Mouse (Mus musculus) bone marrow macrophage, adult 2 months (primary cell): ENCODE measurements around the gene C2. TPM values are rescaled to one million over a fixed set of nuclear protein-coding genes. Genes with fewer than 3 reads are reported as not detected.

ENCODE experiments used
- H3K27ac ChIP-seq: 2 replicates; pipeline ENCODE4 v1.5.1; 2012; ENCODE audit warnings: low read depth, low read length; ENCODE audit not compliant: insufficient read depth
- H3K4me1 ChIP-seq: 2 replicates; pipeline ENCODE4 v1.6.1; 2012; ENCODE audit warnings: low read length; ENCODE audit not compliant: control insufficient read depth, insufficient read depth
- H3K4me3 ChIP-seq: 2 replicates; pipeline ENCODE4 v1.5.1; 2012; ENCODE audit warnings: mild to moderate bottlenecking, low read length, moderate library complexity; ENCODE audit not compliant: insufficient read depth
- CTCF ChIP-seq: IDR thresholded peaks from 2 replicates; pipeline ENCODE4 v1.5.1; 2012; ENCODE audit warnings: low read depth, mild to moderate bottlenecking, low read length, moderate library complexity
- POLR2A ChIP-seq: IDR thresholded peaks from 2 replicates; pipeline ENCODE4 v1.6.1; 2012; ENCODE audit warnings: mild to moderate bottlenecking, low read depth, low read length, borderline replicate concordance
- polyA plus RNA-seq: library from polyadenylated mRNA; stranded (reverse); fragments of >200 nt; gene quantifications from 2 replicates; pipeline ENCODE4 v1.2.4, GENCODE M21; 2012; ENCODE audit not compliant: missing spikeins, insufficient read depth, insufficient read length

C2 gene
- polyA plus RNA-seq, 1 experiment: not detected

GRCm38 (mm10) chr17:34881683-34882310 is 16.3 kb downstream of the C2 start, which contains the start of gene Gm20547:
TSS of gene Gm20547 (minus strand) at chr17:34882042.
- TF ChIP-seq POLR2A (no peak), CTCF (no peak)
- Histone ChIP-seq H3K27ac (peak within 1 kb of the TSS; percentile 22), H3K4me3 (no peak within 1 kb of the TSS), H3K4me1 (peaks cover 21% of the 10 kb centered on the region)

DNA sequence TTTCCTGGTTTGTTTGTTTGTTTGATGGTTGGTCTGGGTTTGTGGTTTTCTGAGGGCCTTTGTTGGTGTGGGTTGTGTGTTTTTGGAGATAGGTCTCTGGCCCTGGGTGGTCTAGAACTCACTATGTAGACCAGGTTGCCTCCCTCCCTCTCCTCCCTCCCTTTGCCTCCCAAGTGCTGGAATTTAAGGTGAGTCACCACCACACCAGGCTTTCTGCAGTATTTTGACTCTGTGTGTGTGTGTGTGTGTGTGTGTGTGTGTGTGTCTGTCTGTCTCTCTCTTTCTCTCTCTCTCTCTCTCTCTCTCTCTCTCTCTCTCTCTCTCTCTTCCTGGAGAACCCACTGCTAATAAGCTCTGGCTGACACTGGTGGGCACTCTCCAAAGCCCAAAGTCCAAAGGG is 16.9 kb downstream of the C2 start:
- no peak overlapping the region for H3K27ac ChIP-seq
- TF ChIP-seq CTCF (no peak), POLR2A (no peak)
- H3K4me1 ChIP-seq: peaks cover 21% of the 10 kb centered on the region
- H3K4me3 ChIP-seq: no peak overlapping the region

- TF ChIP-seq POLR2A (no peak), CTCF (no peak)
- Histone ChIP-seq H3K27ac (no peak within 1 kb of the TSS), H3K4me3 (no peak within 1 kb of the TSS), H3K4me1 (peaks cover 21% of the 10 kb centered on the region)
Measured at GRCm38 (mm10) chr17:34879336-34879879, 18.7 kb downstream of the C2 start, which contains the start of gene Zbtb12. TSS of gene Zbtb12 (plus strand) at chr17:34879483.

DNA sequence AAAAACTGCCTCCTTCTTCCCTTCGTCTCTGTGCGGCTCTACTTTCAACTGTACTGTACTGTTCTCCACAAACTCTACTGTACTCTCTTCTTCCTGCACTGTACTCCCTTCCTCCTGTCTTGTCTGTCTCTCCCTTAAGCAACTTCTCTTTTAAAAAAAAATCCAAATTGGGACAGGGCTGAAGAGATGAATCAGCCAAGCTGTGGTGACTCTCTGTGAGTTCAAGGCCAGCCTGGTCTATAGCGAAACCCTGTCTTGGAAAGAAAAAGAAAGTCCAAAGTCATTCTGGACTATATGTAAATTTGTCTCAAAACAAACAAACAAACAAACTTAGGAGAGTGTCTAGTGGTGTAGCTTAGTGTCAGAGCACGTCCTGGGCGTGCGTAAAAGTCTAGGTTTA is 23.7 kb downstream of the C2 start:
- Histone ChIP-seq H3K27ac (no peak overlapping the region), H3K4me3 (no peak overlapping the region), H3K4me1 (peaks cover 2% of the 10 kb centered on the region; the same call in 1 of the 2 replicates)
- no peak for TF ChIP-seq POLR2A

DNA sequence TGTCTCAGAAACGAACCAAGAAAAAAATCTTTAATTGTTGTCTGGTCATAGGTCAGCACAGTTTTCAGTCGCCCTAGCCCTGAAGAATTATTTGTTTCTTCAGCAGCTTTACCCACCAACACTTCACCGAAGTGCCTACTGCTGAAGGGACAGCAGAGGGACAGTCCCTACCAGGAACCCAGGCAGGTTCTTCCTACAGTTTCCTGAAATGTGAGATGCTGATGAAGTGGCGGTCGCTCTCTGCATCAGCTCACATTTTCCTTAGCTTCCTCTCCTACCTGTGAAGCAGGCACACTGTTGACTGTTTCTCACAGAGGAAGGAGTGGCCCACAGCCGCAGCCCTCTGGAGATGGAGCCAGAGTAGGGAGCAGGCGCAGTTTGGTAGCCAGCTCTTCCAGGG is 32.1 kb downstream of the C2 start:
- Histone ChIP-seq H3K27ac (no peak overlapping the region), H3K4me3 (no peak overlapping the region), H3K4me1 (peaks cover 10% of the 10 kb centered on the region; the same call in 1 of the 2 replicates)
- TF ChIP-seq POLR2A: no peak
- TF ChIP-seq CTCF: no peak

DNA sequence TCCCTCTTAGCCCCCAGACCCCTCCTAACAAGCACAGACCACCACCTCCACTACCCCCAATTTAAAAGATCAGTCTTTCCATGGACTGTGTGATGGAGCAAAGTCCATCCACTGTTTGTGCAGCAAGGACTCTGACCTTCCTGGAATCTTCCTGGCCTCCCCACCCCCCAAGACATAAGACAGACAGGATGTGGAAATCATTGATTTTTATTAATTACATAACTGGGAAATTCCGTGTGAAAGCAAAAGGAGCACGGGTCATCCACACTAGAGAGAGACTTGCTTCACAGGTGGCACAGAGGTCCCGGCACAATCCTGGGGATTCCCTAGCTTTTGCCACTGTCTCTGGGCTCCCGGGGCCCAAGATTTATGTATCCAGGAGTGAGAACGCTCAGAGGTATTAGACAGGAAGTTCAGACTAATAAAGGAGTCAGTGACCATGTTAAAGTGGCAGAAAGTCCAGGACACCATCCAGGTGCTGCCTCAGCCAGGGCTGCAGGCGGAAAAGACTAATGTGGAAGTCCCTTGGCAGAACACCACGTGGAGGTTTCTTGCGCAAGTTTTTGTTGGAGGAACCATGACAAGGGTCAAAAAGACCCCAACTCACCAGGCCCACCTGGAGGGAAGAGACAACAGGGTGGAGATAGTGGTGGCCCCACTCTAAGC is 35.5 kb downstream of the C2 start, which contains the start of gene Cfb:
TSS of gene Cfb (minus strand) at position 103 of the 666 bp plus-strand sequence.
- no peak for TF ChIP-seq CTCF
- no peak for TF ChIP-seq POLR2A
- Histone ChIP-seq H3K4me1 (peaks cover 21% of the 10 kb centered on the region), H3K4me3 (no peak within 1 kb of the TSS), H3K27ac (no peak within 1 kb of the TSS)

- Histone ChIP-seq H3K4me1 (peaks cover 21% of the 10 kb centered on the region), H3K27ac (no peak overlapping the region), H3K4me3 (no peak overlapping the region)
- TF ChIP-seq POLR2A (no peak), CTCF (no peak)
Measured at GRCm38 (mm10) chr17:34861704-34862415, 36.2 kb downstream of the C2 start.

GRCm38 (mm10) chr17:34860514-34860913 is 37.6 kb downstream of the C2 start:
- H3K27ac ChIP-seq: no peak overlapping the region
- no peak for TF ChIP-seq POLR2A
- TF ChIP-seq CTCF: no peak
- H3K4me1 ChIP-seq: peaks cover 21% of the 10 kb centered on the region
- no peak overlapping the region for H3K4me3 ChIP-seq

DNA sequence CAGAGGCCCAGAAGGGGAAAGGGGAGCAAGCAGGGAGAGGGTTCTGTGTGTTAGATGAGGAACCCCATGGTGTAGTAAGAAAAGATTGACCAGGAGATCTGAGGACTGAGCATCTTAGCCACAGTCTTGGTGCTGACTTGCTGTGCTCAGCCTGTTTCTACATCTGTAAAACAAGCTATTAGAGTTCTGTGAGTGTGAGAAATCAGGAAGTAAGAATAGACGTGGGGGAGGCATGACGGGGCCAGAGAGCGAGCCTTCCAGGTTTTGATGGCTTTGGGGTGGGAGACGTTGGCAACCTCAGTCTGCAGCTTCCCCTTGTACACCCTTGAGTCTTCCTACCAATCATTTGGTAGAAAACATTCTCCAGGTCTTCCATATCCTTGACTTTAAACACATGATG is 39.4 kb downstream of the C2 start:
- TF ChIP-seq POLR2A (no peak), CTCF (no peak)
- Histone ChIP-seq H3K4me3 (no peak overlapping the region), H3K27ac (no peak overlapping the region)

More for the DNA sequence above, 39.4 kb downstream of the C2 start:
- H3K4me1 ChIP-seq: peaks cover 21% of the 10 kb centered on the region
